8 mouse cellular contexts compared by ENCODE assay signal in genomic region chr15:41951276-41951675, GRCm38 (mm10).
A peak's percentile ranks its signal among the peaks of the same experiment; 100 is the strongest.
DNase-seq lines count a peak whose midpoint lies in the region; ATAC-seq and TF ChIP-seq lines count a peak whose summit lies in the region.

No protein-coding gene starts in this region.

- WGBS in midbrain, embryonic 14.5 days = 85% methylated on average over 5 of the region's 5 CpGs
- WGBS in midbrain, embryonic 16.5 days = 81% methylated on average over 5 of the region's 5 CpGs
- 65% methylated on average over 5 of the region's 5 CpGs for WGBS in liver, postnatal 0 days (ENCODE audit: insufficient replicate concordance)

- H3K36me3 ChIP-seq in midbrain, embryonic 14.5 days (ENCODE audit: control insufficient read depth, insufficient read depth, low read length) = no peaks in the 10 kb centered on the region
- H3K36me3 ChIP-seq in midbrain, embryonic 16.5 days (ENCODE audit: control insufficient read depth, insufficient read depth, low read length) = no peaks in the 10 kb centered on the region
- no peaks in the 10 kb centered on the region for H3K36me3 ChIP-seq in liver, postnatal 0 days (replicated peaks; ENCODE audit: insufficient read depth, low read length)

- intact Hi-C loops in gastrocnemius, adult 2 months (cut with DNase I) = loop anchor here (2.0 kb wide), 2 partner anchors 84 to 130 kb away; no protein-coding TSS in a partner anchor
- intact Hi-C loops in gastrocnemius, postnatal 36 days (cut with DNase I) = loop anchor here (1.0 kb wide), 1 partner anchor 132 kb away; no protein-coding TSS in a partner anchor

- TF ChIP-seq CTCF in gastrocnemius, adult 2 months (IDR thresholded peaks at IDR 0.05) = peak; percentile 69
- peak; percentile 62 for TF ChIP-seq CTCF in liver, postnatal 0 days (IDR thresholded peaks at IDR 0.05; ENCODE audit: low read depth)

- no peaks in the 10 kb centered on the region for H3K27me3 ChIP-seq in midbrain, embryonic 14.5 days (ENCODE audit: control insufficient read depth, insufficient read depth, low read length)
- H3K27me3 ChIP-seq in midbrain, embryonic 16.5 days (ENCODE audit: control insufficient read depth, insufficient read depth, low read depth, low read length) = no peaks in the 10 kb centered on the region
- no peaks in the 10 kb centered on the region for H3K27me3 ChIP-seq in liver, postnatal 0 days (ENCODE audit: insufficient read depth, low read length)

- TF ChIP-seq EP300 in liver, postnatal 0 days (IDR thresholded peaks at IDR 0.05; ENCODE audit: low read depth) = no peak

- H3K9ac ChIP-seq in midbrain, embryonic 14.5 days (replicated peaks; ENCODE audit: low read length) = no peak overlapping the region
- H3K9ac ChIP-seq in midbrain, embryonic 16.5 days (ENCODE audit: low read depth, low read length) = no peak overlapping the region
- H3K9ac ChIP-seq in liver, postnatal 0 days (replicated peaks) = no peak overlapping the region

- no peaks in the 10 kb centered on the region for H3K9me3 ChIP-seq in midbrain, embryonic 14.5 days (ENCODE audit: control insufficient read depth, low read length)
- no peaks in the 10 kb centered on the region for H3K9me3 ChIP-seq in midbrain, embryonic 16.5 days (replicated peaks; ENCODE audit: control insufficient read depth, low read length, poor library complexity, severe bottlenecking)
- no peaks in the 10 kb centered on the region for H3K9me3 ChIP-seq in liver, postnatal 0 days (ENCODE audit: low read length)

- DNase-seq in gastrocnemius, adult 2 months = peak; percentile 66
- DNase-seq in gastrocnemius, postnatal 36 days = no peak
- DNase-seq in midbrain, embryonic 14.5 days = peak; percentile 57
- peak; percentile 65 for DNase-seq in embryo, embryonic 10.5 days (ENCODE audit: low spot score)
- DNase-seq in liver, postnatal 0 days = peak; percentile 30
- no peak for DNase-seq in spleen, adult 18-20 months
- DNase-seq in spleen, adult 12 weeks (ENCODE audit: low spot score) = no peak

- H3K4me3 ChIP-seq in gastrocnemius, adult 2 months = no peak overlapping the region
- no peak overlapping the region for H3K4me3 ChIP-seq in midbrain, embryonic 14.5 days (replicated peaks; ENCODE audit: low read depth, low read length)
- H3K4me3 ChIP-seq in midbrain, embryonic 16.5 days (ENCODE audit: low read depth, low read length) = no peak overlapping the region
- H3K4me3 ChIP-seq in liver, postnatal 0 days (ENCODE audit: low read depth, low read length) = no peak overlapping the region

- H3K27ac ChIP-seq in gastrocnemius, adult 2 months = no peak overlapping the region
- no peak overlapping the region for H3K27ac ChIP-seq in midbrain, embryonic 14.5 days (replicated peaks; ENCODE audit: low read depth, low read length)
- no peak overlapping the region for H3K27ac ChIP-seq in midbrain, embryonic 16.5 days (ENCODE audit: low read length)
- no peak overlapping the region for H3K27ac ChIP-seq in liver, postnatal 0 days (ENCODE audit: low read depth)

- H3K4me1 ChIP-seq in midbrain, embryonic 14.5 days (ENCODE audit: control insufficient read depth, insufficient read depth, low read length) = no peaks in the 10 kb centered on the region
- H3K4me1 ChIP-seq in midbrain, embryonic 16.5 days (ENCODE audit: control insufficient read depth, insufficient read depth, low read length) = no peaks in the 10 kb centered on the region
- H3K4me1 ChIP-seq in liver, postnatal 0 days (ENCODE audit: insufficient read depth) = 0 out of 2 replicates have a peak, but pooled peaks cover 4% of the 10 kb centered on the region

- H3K4me2 ChIP-seq in midbrain, embryonic 14.5 days (ENCODE audit: low read length) = no peak overlapping the region
- H3K4me2 ChIP-seq in midbrain, embryonic 16.5 days (ENCODE audit: low read length) = no peak overlapping the region
- H3K4me2 ChIP-seq in liver, postnatal 0 days (ENCODE audit: low read depth, low read length) = no peak overlapping the region

- no peak for ATAC-seq in midbrain, embryonic 14.5 days (ENCODE audit: low FRiP score, low TSS enrichment)
- no peak for ATAC-seq in midbrain, embryonic 16.5 days
- ATAC-seq in liver, postnatal 0 days = no peak

Comparison
In these comparisons a context has a peak if more than half of its experiments do, and no peak if none do; other contexts are left out.
1. DNase-seq: peak in gastrocnemius, adult 2 months (single experiment), midbrain, embryonic 14.5 days (single experiment), embryo, embryonic 10.5 days (single experiment) and liver, postnatal 0 days (single experiment); none in gastrocnemius, postnatal 36 days (0 of 2), spleen, adult 18-20 months (0 of 2) and spleen, adult 12 weeks (single experiment).